Mouse (Mus musculus): ENCODE measurements around the gene C130026I21Rik. TPM values are rescaled to one million over a fixed set of nuclear protein-coding genes. Genes with fewer than 3 reads are reported as not detected.
"Not testable (repeated sequence)": the region's sequence is repeated elsewhere in the genome, so short reads cannot be mapped to it uniquely, and the experiment has no call there.

Gene C130026I21Rik
- polyA plus RNA-seq, 1 experiment from 2014 or later = 0.41 TPM

GRCm38 (mm10) chr1:85093011-85093572 lies 177.3 kb downstream of the C130026I21Rik start:
- not testable (repeated sequence) for H3K36me3 ChIP-seq; H3K9ac ChIP-seq; H3K4me3 ChIP-seq (replicated peaks); ATAC-seq (ENCODE audit: insufficient read depth, low FRiP score, low read depth); H3K4me1 ChIP-seq; H3K4me2 ChIP-seq; H3K9me3 ChIP-seq; H3K27ac ChIP-seq; H3K27me3 ChIP-seq (replicated peaks)
- 82% methylated on average over 7 of the region's 7 CpGs for WGBS

GRCm38 (mm10) chr1:85092169-85092568 lies 178.2 kb downstream of the C130026I21Rik start:
- not testable (repeated sequence) for H3K9ac ChIP-seq; H3K4me2 ChIP-seq; H3K4me3 ChIP-seq (replicated peaks); H3K4me1 ChIP-seq; H3K27me3 ChIP-seq (replicated peaks); ATAC-seq (ENCODE audit: insufficient read depth, low FRiP score, low read depth); H3K9me3 ChIP-seq; H3K36me3 ChIP-seq; H3K27ac ChIP-seq
- 44% methylated on average over 1 of the region's 3 CpGs for WGBS

GRCm38 (mm10) chr1:85086211-85086610 lies 184.2 kb downstream of the C130026I21Rik start:
- WGBS = 57% methylated on average over 1 of the region's 1 CpGs
- not testable (repeated sequence) for H3K36me3 ChIP-seq; H3K27me3 ChIP-seq (replicated peaks); H3K4me3 ChIP-seq (replicated peaks); H3K4me1 ChIP-seq; H3K9ac ChIP-seq; ATAC-seq (ENCODE audit: insufficient read depth, low FRiP score, low read depth); H3K27ac ChIP-seq; H3K9me3 ChIP-seq; H3K4me2 ChIP-seq

- not testable (repeated sequence) for H3K4me1 ChIP-seq; H3K4me3 ChIP-seq (replicated peaks); H3K27ac ChIP-seq; H3K9ac ChIP-seq; H3K9me3 ChIP-seq; ATAC-seq (ENCODE audit: insufficient read depth, low FRiP score, low read depth); H3K27me3 ChIP-seq (replicated peaks); H3K36me3 ChIP-seq; H3K4me2 ChIP-seq
- 61% methylated on average over 3 of the region's 3 CpGs for WGBS
Observed at GRCm38 (mm10) chr1:85084803-85085202, 185.6 kb downstream of the C130026I21Rik start.

- ATAC-seq (ENCODE audit: insufficient read depth, low FRiP score, low read depth); H3K27ac ChIP-seq; H3K4me2 ChIP-seq; H3K27me3 ChIP-seq (replicated peaks); H3K9me3 ChIP-seq; H3K9ac ChIP-seq; H3K36me3 ChIP-seq; H3K4me3 ChIP-seq (replicated peaks); H3K4me1 ChIP-seq: not testable (repeated sequence)
- 68% methylated on average over 3 of the region's 3 CpGs for WGBS
Observed at GRCm38 (mm10) chr1:85073099-85073498, 197.3 kb downstream of the C130026I21Rik start.

GRCm38 (mm10) chr1:85071690-85072089 lies 198.7 kb downstream of the C130026I21Rik start:
- H3K36me3 ChIP-seq; H3K27me3 ChIP-seq (replicated peaks); H3K4me2 ChIP-seq; H3K4me1 ChIP-seq; H3K4me3 ChIP-seq (replicated peaks); H3K9me3 ChIP-seq; H3K27ac ChIP-seq; ATAC-seq (ENCODE audit: insufficient read depth, low FRiP score, low read depth); H3K9ac ChIP-seq: not testable (repeated sequence)
- 57% methylated on average over 3 of the region's 3 CpGs for WGBS

- 76% methylated on average over 6 of the region's 6 CpGs for WGBS
- H3K36me3 ChIP-seq; H3K4me2 ChIP-seq; H3K9ac ChIP-seq; ATAC-seq (ENCODE audit: insufficient read depth, low FRiP score, low read depth); H3K4me3 ChIP-seq (replicated peaks); H3K4me1 ChIP-seq; H3K27me3 ChIP-seq (replicated peaks); H3K9me3 ChIP-seq; H3K27ac ChIP-seq: not testable (repeated sequence)
Observed at GRCm38 (mm10) chr1:85035801-85036200, 234.6 kb downstream of the C130026I21Rik start.

- WGBS = 90% methylated on average over 3 of the region's 4 CpGs
- not testable (repeated sequence) for H3K4me1 ChIP-seq; H3K9ac ChIP-seq; H3K9me3 ChIP-seq; H3K4me3 ChIP-seq (replicated peaks); H3K27me3 ChIP-seq (replicated peaks); H3K36me3 ChIP-seq; H3K4me2 ChIP-seq; H3K27ac ChIP-seq; ATAC-seq (ENCODE audit: insufficient read depth, low FRiP score, low read depth)
Observed at GRCm38 (mm10) chr1:85034394-85034793, 236.0 kb downstream of the C130026I21Rik start.

- not testable (repeated sequence) for H3K9me3 ChIP-seq; ATAC-seq (ENCODE audit: insufficient read depth, low FRiP score, low read depth); H3K9ac ChIP-seq; H3K27me3 ChIP-seq (replicated peaks); H3K4me2 ChIP-seq; H3K4me1 ChIP-seq; H3K27ac ChIP-seq; H3K36me3 ChIP-seq; H3K4me3 ChIP-seq (replicated peaks)
- 91% methylated on average over 5 of the region's 6 CpGs for WGBS
Observed at GRCm38 (mm10) chr1:85033616-85034015, 236.8 kb downstream of the C130026I21Rik start.

GRCm38 (mm10) chr1:85030211-85030610 lies 240.2 kb downstream of the C130026I21Rik start:
- H3K27me3 ChIP-seq (replicated peaks); H3K4me2 ChIP-seq; H3K9me3 ChIP-seq; ATAC-seq (ENCODE audit: insufficient read depth, low FRiP score, low read depth); H3K36me3 ChIP-seq; H3K4me1 ChIP-seq; H3K9ac ChIP-seq; H3K4me3 ChIP-seq (replicated peaks); H3K27ac ChIP-seq: not testable (repeated sequence)
- 68% methylated on average over 11 of the region's 14 CpGs for WGBS

- H3K4me3 ChIP-seq (replicated peaks); H3K27me3 ChIP-seq (replicated peaks); ATAC-seq (ENCODE audit: insufficient read depth, low FRiP score, low read depth); H3K4me2 ChIP-seq; H3K36me3 ChIP-seq; H3K9ac ChIP-seq; H3K4me1 ChIP-seq; H3K9me3 ChIP-seq; H3K27ac ChIP-seq: not testable (repeated sequence)
- 89% methylated on average over 13 of the region's 13 CpGs for WGBS
Observed at GRCm38 (mm10) chr1:85011933-85012332, 258.4 kb downstream of the C130026I21Rik start.

- not testable (repeated sequence) for H3K27ac ChIP-seq; ATAC-seq (ENCODE audit: insufficient read depth, low FRiP score, low read depth); H3K4me2 ChIP-seq; H3K4me1 ChIP-seq; H3K9me3 ChIP-seq; H3K27me3 ChIP-seq (replicated peaks); H3K36me3 ChIP-seq; H3K9ac ChIP-seq; H3K4me3 ChIP-seq (replicated peaks)
- WGBS = 87% methylated on average over 3 of the region's 3 CpGs
Observed at GRCm38 (mm10) chr1:85010947-85011346, 259.4 kb downstream of the C130026I21Rik start.

GRCm38 (mm10) chr1:85007737-85008136 lies 262.6 kb downstream of the C130026I21Rik start:
- not testable (repeated sequence) for ATAC-seq (ENCODE audit: insufficient read depth, low FRiP score, low read depth); H3K27ac ChIP-seq; H3K27me3 ChIP-seq (replicated peaks); H3K36me3 ChIP-seq; H3K9me3 ChIP-seq; H3K4me2 ChIP-seq; H3K4me1 ChIP-seq; H3K4me3 ChIP-seq (replicated peaks); H3K9ac ChIP-seq
- WGBS = 69% methylated on average over 1 of the region's 1 CpGs

All from stomach, embryonic 15.5 days (tissue).